In genomic region chr11:52343162-52343561, GRCm38 (mm10) we compare ENCODE assay signal across 7 mouse cellular contexts. TPM values are rescaled to one million over a fixed set of nuclear protein-coding genes. Genes with fewer than 3 reads are reported as not detected.
A peak's percentile ranks its signal among the peaks of the same experiment; 100 is the strongest.
DNase-seq lines count a peak whose midpoint lies in the region.

No protein-coding gene starts in this region.

- intact Hi-C loops in gastrocnemius, postnatal 36 days (cut with DNase I): loop anchor here (5.0 to 10.0 kb wide), 3 partner anchors 46 to 528 kb away; no protein-coding TSS in a partner anchor

- DNase-seq in CD8-positive naive resting alpha-beta T cell, adult 2 months (ENCODE audit: low read depth in 2 of 2, low spot score in 2 of 2): peak; percentile 75 to 82
- DNase-seq in NIH3T3 (ENCODE audit: low read depth): peak; percentile 93
- peak; percentile 75 for DNase-seq in cerebellum, adult 9-11 months
- peak; percentile 69 to 70 for DNase-seq in gastrocnemius, postnatal 36 days
- DNase-seq in layer of hippocampus, adult 8-10 months (ENCODE audit: low spot score in 2 of 2): peak; percentile 56 to 77
- DNase-seq in lung, postnatal 4 days: peak; percentile 72 to 85
- DNase-seq in spleen, adult 18-20 months: peak; percentile 52 to 82

RNA-seq across cellular contexts. Expression of gene Vdac1, which starts 17.5 kb away (rescaled TPM):
- 1,000 to 10,000 TPM; 1,307 to 1,453 TPM for total RNA-seq in gastrocnemius, postnatal 36 days (2021)
- total RNA-seq in layer of hippocampus, adult 8-10 months (2022): 100 to 1,000 TPM; 508 to 527 (median 523) TPM

RNA-seq across cellular contexts. Expression of gene 9530068E07Rik, which starts 53.1 kb away (rescaled TPM):
- 10 to 100 TPM; 41.4 to 47.0 TPM for total RNA-seq in gastrocnemius, postnatal 36 days (2021)
- total RNA-seq in layer of hippocampus, adult 8-10 months (2022): 10 to 100 TPM; 58.9 to 64.5 (median 63.9) TPM

Comparison
In these comparisons a context has a peak if more than half of its experiments do, and no peak if none do; other contexts are left out.
1. Peak in every context shown above with its lines: DNase-seq.